Mouse (Mus musculus) intestine, postnatal 0 days (tissue): ENCODE results near the gene Anapc1. TPM values are rescaled to one million over a fixed set of nuclear protein-coding genes. Genes with fewer than 3 reads are reported as not detected.
A peak's percentile ranks its signal among the peaks of the same experiment; 100 is the strongest.

Source experiments
- ATAC-seq: fragments of 200-750 bp; cut with Nextera tagmentation; 2 replicates; pipeline ENCODE4 v1.8.0; 2017; ENCODE audit warnings: mild to moderate bottlenecking, moderate TSS enrichment, moderate library complexity
- H3K27ac ChIP-seq: fragments of 300-500 bp; sonication (generic); 2 replicates; pipeline ENCODE4 v1.5.1; 2014; ENCODE audit warnings: mild to moderate bottlenecking, low read depth, low read length, moderate library complexity
- H3K27me3 ChIP-seq: fragments of 300-500 bp; sonication (generic); replicated peaks from 2 replicates; pipeline ENCODE4 v1.6.1; 2014; ENCODE audit warnings: low read length, mixed read lengths; ENCODE audit not compliant: control insufficient read depth, insufficient read depth
- H3K36me3 ChIP-seq: fragments of 300-500 bp; sonication (generic); 2 replicates; pipeline ENCODE4 v1.6.1; 2014; ENCODE audit warnings: mild to moderate bottlenecking, moderate library complexity; ENCODE audit not compliant: control insufficient read depth, insufficient read depth
- H3K4me1 ChIP-seq: fragments of 300-500 bp; sonication (generic); replicated peaks from 2 replicates; pipeline ENCODE4 v1.6.1; 2014; ENCODE audit warnings: antibody characterized with exemption, low read length, mixed read lengths; ENCODE audit not compliant: control insufficient read depth, insufficient read depth
- H3K4me2 ChIP-seq: fragments of 300-500 bp; sonication (generic); replicated peaks from 2 replicates; pipeline ENCODE4 v1.6.1; 2014; ENCODE audit warnings: low read depth, mild to moderate bottlenecking, moderate library complexity
- H3K4me3 ChIP-seq: fragments of 300-500 bp; sonication (generic); 2 replicates; pipeline ENCODE4 v1.5.1; 2014; ENCODE audit warnings: low read depth, low read length
- H3K9ac ChIP-seq: fragments of 300-500 bp; sonication (generic); 2 replicates; pipeline ENCODE4 v1.6.1; 2014; ENCODE audit warnings: mild to moderate bottlenecking, low read depth, low read length
- H3K9me3 ChIP-seq: fragments of 300-500 bp; sonication (generic); 2 replicates; pipeline ENCODE4 v1.6.1; 2016; ENCODE audit warnings: mixed run types; ENCODE audit not compliant: control insufficient read depth
- CTCF ChIP-seq: sonication (generic); IDR thresholded peaks from 2 replicates; pipeline ENCODE4 v1.5.1; 2016; ENCODE audit warnings: low read depth, mild to moderate bottlenecking, control low read depth, antibody characterized with exemption, moderate library complexity
- WGBS: fragments of 180-500 bp; shearing (Covaris S2); extraction: QIAGEN DNeasy Blood & Tissue Kit; methylation state at CpG from one replicate; pipeline ENCODE4 v1.1.7; 2014; 5-methylcytosine and 5-hydroxymethylcytosine counted together
- polyA plus RNA-seq: library from polyadenylated mRNA; unstranded; fragments of >200 nt; fragmentation: Nextera tagmentation; extraction: Ambion mirVana; gene quantifications from 2 replicates; pipeline ENCODE4 v1.2.1, GENCODE M21; 2015

The Anapc1 gene
- polyA plus RNA-seq, 1 experiment from 2014 or later = 14.0 TPM

DNA sequence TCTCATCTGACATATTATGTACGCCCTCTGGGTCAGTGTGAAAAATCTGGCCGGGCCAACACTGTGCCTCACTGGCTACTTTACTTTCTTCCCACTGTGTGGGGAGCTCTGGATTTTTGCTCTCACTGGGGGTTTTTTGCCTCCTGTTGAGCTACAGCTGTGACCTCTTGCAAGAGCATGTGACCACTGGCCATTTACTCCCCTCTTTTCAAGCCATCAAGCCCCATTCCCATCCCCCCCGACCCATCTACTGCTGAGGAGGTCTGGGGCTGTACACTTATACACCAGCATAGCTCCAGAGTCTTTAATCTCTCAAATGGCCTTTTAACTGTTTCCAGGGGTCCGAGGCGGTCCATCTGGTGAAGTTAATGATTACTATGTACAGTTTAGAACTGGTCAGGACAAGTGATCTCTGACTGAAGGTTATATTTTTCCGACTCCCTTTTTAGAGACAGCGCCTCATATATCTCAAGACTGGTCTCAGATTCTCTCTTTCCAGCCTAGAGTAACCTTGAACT, 27.6 kb upstream of the Anapc1 start:
- H3K27me3 ChIP-seq = no peaks in the 10 kb centered on the region
- peak overlapping the region; percentile 47 for H3K4me2 ChIP-seq
- TF ChIP-seq CTCF = no peak
- H3K36me3 ChIP-seq = 0 out of 2 replicates have a peak, but pooled peaks cover 6% of the 10 kb centered on the region
- peak overlapping the region; percentile 82 for H3K27ac ChIP-seq
- peaks cover 9% of the 10 kb centered on the region for H3K4me1 ChIP-seq
- H3K9ac ChIP-seq = no peak overlapping the region
- H3K9me3 ChIP-seq = no peaks in the 10 kb centered on the region
- peak; percentile 23 for ATAC-seq
- 30% methylated on average over 7 of the region's 7 CpGs for WGBS
- no peak overlapping the region for H3K4me3 ChIP-seq

DNA sequence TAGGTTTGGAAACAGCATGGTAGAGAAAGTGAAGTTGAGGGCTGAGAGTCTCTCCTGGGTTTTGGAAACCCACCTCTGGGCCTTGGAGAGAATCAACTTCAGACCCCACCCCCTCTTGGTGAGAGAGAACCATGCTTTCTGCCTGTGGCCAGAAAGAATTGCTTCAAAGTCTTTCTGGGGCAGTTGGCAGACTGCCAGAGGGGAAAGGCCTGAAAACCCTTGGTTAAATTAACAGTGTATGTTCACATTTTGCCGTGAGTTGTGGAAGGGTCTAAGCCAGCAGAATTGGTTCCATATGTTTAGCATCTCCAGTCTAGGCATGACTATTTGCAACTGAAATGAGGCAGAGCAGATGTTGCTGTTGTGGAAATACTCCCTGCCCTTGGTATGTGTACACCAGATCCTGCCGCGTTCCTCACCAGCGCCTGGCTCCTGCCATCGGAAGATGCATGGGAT, 26.4 kb upstream of the Anapc1 start:
- 0 out of 2 replicates have a peak, but pooled peaks cover under 1% of the 10 kb centered on the region for H3K36me3 ChIP-seq
- H3K9me3 ChIP-seq = no peaks in the 10 kb centered on the region
- no peak for TF ChIP-seq CTCF
- peak overlapping the region; percentile 82 for H3K27ac ChIP-seq
- 32% methylated on average over 5 of the region's 5 CpGs for WGBS
- ATAC-seq = no peak
- H3K4me1 ChIP-seq = peaks cover 6% of the 10 kb centered on the region
- H3K4me3 ChIP-seq = no peak overlapping the region
- H3K9ac ChIP-seq = no peak overlapping the region
- no peaks in the 10 kb centered on the region for H3K27me3 ChIP-seq
- no peak overlapping the region for H3K4me2 ChIP-seq

DNA sequence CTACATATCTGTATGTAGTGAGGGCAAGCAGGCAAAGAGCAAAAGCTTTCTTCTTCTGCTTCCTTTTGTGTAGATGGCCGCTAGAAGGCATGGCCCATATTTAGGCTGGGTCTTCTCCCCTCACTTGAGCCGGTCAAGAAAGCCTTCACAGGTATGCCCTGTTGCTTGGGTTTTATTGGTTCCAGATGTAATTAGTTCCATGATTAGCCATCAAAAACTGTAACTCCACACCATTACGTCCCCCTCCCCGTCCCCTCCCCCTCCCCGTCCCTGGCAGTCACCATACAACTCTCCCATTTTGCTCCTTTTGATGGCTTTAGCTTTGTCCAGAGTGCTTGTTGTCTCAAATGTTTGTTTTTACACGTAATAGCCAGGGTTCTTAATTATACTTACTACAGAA, 25.7 kb upstream of the Anapc1 start:
- no peak overlapping the region; the same call in 1 of the 2 replicates for H3K27ac ChIP-seq
- no peaks in the 10 kb centered on the region for H3K36me3 ChIP-seq
- TF ChIP-seq CTCF = 0 out of 2 replicates have a peak, but pooled peaks have one; percentile 0
- H3K27me3 ChIP-seq = no peaks in the 10 kb centered on the region
- H3K9ac ChIP-seq = no peak overlapping the region
- no peak for ATAC-seq
- H3K4me1 ChIP-seq = peaks cover 4% of the 10 kb centered on the region
- 64% methylated on average over 6 of the region's 6 CpGs for WGBS
- no peak overlapping the region for H3K4me3 ChIP-seq
- no peak overlapping the region for H3K4me2 ChIP-seq
- H3K9me3 ChIP-seq = no peaks in the 10 kb centered on the region

DNA sequence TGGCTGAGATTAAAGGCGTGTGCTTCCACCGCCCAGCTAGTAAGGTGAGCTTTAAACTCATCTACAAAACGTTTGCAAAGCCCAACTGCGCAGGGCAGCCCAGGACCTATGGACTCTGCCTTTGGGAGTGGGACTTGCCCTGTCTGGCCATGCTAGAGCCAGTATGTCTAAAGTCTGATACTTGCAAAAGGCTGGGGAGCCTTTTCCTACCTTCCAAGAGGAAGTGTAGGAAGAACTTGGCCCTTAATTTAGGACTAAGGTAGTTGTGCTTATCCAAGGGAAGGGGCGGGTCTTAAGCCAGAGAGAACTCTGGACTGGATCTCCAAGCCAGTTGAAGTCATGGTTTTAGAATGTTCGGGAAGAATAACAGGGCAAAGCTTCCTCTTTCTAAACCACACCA, 23.4 kb upstream of the Anapc1 start:
- TF ChIP-seq CTCF = no peak
- peak overlapping the region; percentile 17 for H3K4me2 ChIP-seq
- WGBS = 34% methylated on average over 6 of the region's 6 CpGs
- H3K36me3 ChIP-seq = 0 out of 2 replicates have a peak, but pooled peaks cover 4% of the 10 kb centered on the region
- no peaks in the 10 kb centered on the region for H3K9me3 ChIP-seq
- peak overlapping the region; percentile 83 for H3K27ac ChIP-seq
- no peak overlapping the region for H3K4me3 ChIP-seq
- peaks cover 4% of the 10 kb centered on the region; the same call in 1 of the 2 replicates for H3K4me1 ChIP-seq
- 0 out of 2 replicates have a peak overlapping the region, but pooled peaks have one; percentile 17 for H3K9ac ChIP-seq
- peak; percentile 88 for ATAC-seq
- no peaks in the 10 kb centered on the region for H3K27me3 ChIP-seq

DNA sequence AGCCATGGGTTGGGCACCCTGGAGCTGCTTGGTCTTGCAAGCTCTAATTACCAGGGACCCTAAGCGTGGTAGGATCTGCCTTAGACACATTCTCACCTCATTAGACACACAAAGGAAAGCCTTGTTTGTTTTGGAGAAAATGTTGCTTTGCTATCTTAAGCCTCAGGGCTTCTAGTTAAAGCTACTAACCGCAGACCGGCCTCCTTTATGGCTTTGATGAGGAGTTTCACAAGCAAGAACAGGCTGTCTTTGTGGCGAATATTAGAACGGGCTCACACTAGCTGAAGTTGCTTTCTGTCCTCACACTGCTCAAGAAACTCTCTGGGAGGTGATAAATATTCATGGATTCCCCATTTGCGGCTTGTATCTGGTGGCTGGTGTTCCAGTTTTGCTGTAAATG, 22.1 kb upstream of the Anapc1 start:
- ATAC-seq = no peak
- peaks cover 4% of the 10 kb centered on the region for H3K4me1 ChIP-seq
- 35% methylated on average over 6 of the region's 6 CpGs for WGBS
- H3K36me3 ChIP-seq = peaks cover 9% of the 10 kb centered on the region; the same call in 1 of the 2 replicates
- H3K27me3 ChIP-seq = no peaks in the 10 kb centered on the region
- no peak overlapping the region for H3K4me3 ChIP-seq
- peak overlapping the region; percentile 83 for H3K27ac ChIP-seq
- H3K9me3 ChIP-seq = no peaks in the 10 kb centered on the region
- no peak for TF ChIP-seq CTCF
- no peak overlapping the region for H3K9ac ChIP-seq
- H3K4me2 ChIP-seq = peak overlapping the region; percentile 27; the same call in 1 of the 2 replicates

DNA sequence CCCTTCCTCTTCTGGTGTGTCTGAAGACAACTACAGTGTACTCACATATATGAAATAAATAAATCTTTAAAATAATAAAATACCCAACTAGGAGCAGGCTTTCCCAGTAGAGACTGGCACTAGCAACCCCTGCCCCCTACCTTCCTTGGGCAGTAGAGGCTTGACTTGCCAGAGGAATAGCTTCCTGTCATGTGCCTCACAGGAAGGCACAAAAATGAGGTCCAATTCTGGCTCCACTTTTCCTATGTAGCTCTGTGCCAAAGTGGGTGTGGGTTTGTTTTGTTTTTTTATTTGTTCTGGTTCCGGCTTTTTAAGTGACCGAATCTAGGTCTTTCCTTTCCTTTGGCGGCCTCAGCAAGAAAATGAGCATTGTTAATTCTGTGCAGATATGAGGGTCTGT, 17.3 kb upstream of the Anapc1 start:
- no peak for ATAC-seq
- Histone ChIP-seq H3K27me3 (no peaks in the 10 kb centered on the region), H3K27ac (no peak overlapping the region), H3K4me3 (no peak overlapping the region), H3K4me1 (no peaks in the 10 kb centered on the region; the same call in none of the 2 replicates), H3K4me2 (no peak overlapping the region), H3K9ac (no peak overlapping the region), H3K9me3 (no peaks in the 10 kb centered on the region), H3K36me3 (peaks cover 9% of the 10 kb centered on the region; the same call in 1 of the 2 replicates)
- WGBS = 88% methylated on average over 3 of the region's 3 CpGs
- no peak for TF ChIP-seq CTCF
